1 mouse cellular context compared by ENCODE assay signal in genomic region chr11:117031249-117031648, GRCm38 (mm10).
TF ChIP-seq lines count a peak whose summit lies in the region.

No protein-coding gene starts in this region.

TF ChIP-seq in MEL, 35 proteins besides CTCF, POLR2A, EP300 and RAD21 (continued from another document):
- TF ChIP-seq NELFE (IDR thresholded peaks at IDR 0.05; ENCODE audit: low read depth, low read length) (no peak), USF1 (IDR thresholded peaks at IDR 0.05; ENCODE audit: low read depth, low read length) (no peak), MXI1 (IDR thresholded peaks at IDR 0.05; ENCODE audit: low read depth, low read length) (0 out of 2 replicates have a peak, but pooled peaks have one; percentile 57), HCFC1 (IDR thresholded peaks at IDR 0.05; ENCODE audit: low read depth, low read length) (peak; percentile 34; the same call in 1 of the 2 replicates), TCF12 (IDR thresholded peaks at IDR 0.05; ENCODE audit: low read depth, low read length) (peak; percentile 62), BHLHE40 (IDR thresholded peaks at IDR 0.05; ENCODE audit: borderline replicate concordance, low read depth, low read length) (peak; percentile 46; the same call in 1 of the 2 replicates), ZNF384 (IDR thresholded peaks at IDR 0.05; ENCODE audit: low read depth, low read length) (peak; percentile 11; the same call in 1 of the 2 replicates), CHD1 (IDR thresholded peaks at IDR 0.05; ENCODE audit: low read depth, low read length) (no peak)
